In genomic region chr8:108932729-108933128, GRCm38 (mm10) we compare ENCODE assay signal across 22 mouse cellular contexts.
A peak's percentile ranks its signal among the peaks of the same experiment; 100 is the strongest.
DNase-seq lines count a peak whose midpoint lies in the region; ATAC-seq and TF ChIP-seq lines count a peak whose summit lies in the region.
"Had no signal": no experiment of that assay in that cellular context is flagged by ENCODE, and none has a peak within 500 bp of the region (broad histone marks: within the 10 kb centered on the region; RNA-seq: fewer than 3 reads in every experiment).

No protein-coding gene starts in this region.

- peak in 1 of 2 experiments; percentile 68; a peak in 3 of 4 replicates for TF ChIP-seq EP300 in MEL (IDR thresholded peaks at IDR 0.05; ENCODE audit: low read depth in 1 of 2, low read length in 2 of 2)

- H3K9ac ChIP-seq in forebrain, embryonic 11.5 days (ENCODE audit: low read length): no peak overlapping the region
- no peak overlapping the region; the same call in 1 of the 2 replicates for H3K9ac ChIP-seq in hindbrain, embryonic 13.5 days
- H3K9ac ChIP-seq in hindbrain, embryonic 11.5 days (ENCODE audit: low read depth, low read length): no peak overlapping the region
- peak overlapping the region; percentile 23; the same call in 1 of the 2 replicates for H3K9ac ChIP-seq in MEL (ENCODE audit: control insufficient read depth, low read depth, low read length, poor library complexity, severe bottlenecking)
- H3K9ac ChIP-seq in midbrain, embryonic 16.5 days (ENCODE audit: low read depth, low read length): no peak overlapping the region
- H3K9ac ChIP-seq: embryonic facial prominence, embryonic 15.5 days; forebrain, embryonic 12.5 days; heart, embryonic 12.5 days; hindbrain, embryonic 15.5 days had no signal

- no peak for ATAC-seq in forebrain, embryonic 11.5 days (replicated peaks; ENCODE audit: low FRiP score)
- ATAC-seq in hindbrain, embryonic 13.5 days (ENCODE audit: low FRiP score): no peak
- no peak for ATAC-seq in hindbrain, embryonic 11.5 days (ENCODE audit: low FRiP score)
- no peak for ATAC-seq in midbrain, embryonic 16.5 days
- ATAC-seq: activated CD4-positive, CD25-positive, alpha-beta regulatory T cell, adult 4 months; CD4-positive, CD25-positive, alpha-beta regulatory T cell, adult 4 months; Patski had no signal

- H3K9me3 ChIP-seq in forebrain, embryonic 10.5 days: no peaks in the 10 kb centered on the region; the same call in 1 of the 2 replicates
- no peaks in the 10 kb centered on the region for H3K9me3 ChIP-seq in forebrain, embryonic 11.5 days (ENCODE audit: control insufficient read depth, low read length)
- no peaks in the 10 kb centered on the region for H3K9me3 ChIP-seq in hindbrain, embryonic 13.5 days
- no peaks in the 10 kb centered on the region for H3K9me3 ChIP-seq in hindbrain, embryonic 11.5 days (ENCODE audit: control insufficient read depth, low read length)
- H3K9me3 ChIP-seq in MEL (replicated peaks; ENCODE audit: insufficient read depth, low read length): no peaks in the 10 kb centered on the region
- H3K9me3 ChIP-seq in midbrain, embryonic 16.5 days (replicated peaks; ENCODE audit: control insufficient read depth, low read length, poor library complexity, severe bottlenecking): no peaks in the 10 kb centered on the region
- H3K9me3 ChIP-seq: embryonic facial prominence, embryonic 15.5 days; forebrain, embryonic 12.5 days; heart, embryonic 12.5 days; hindbrain, embryonic 15.5 days had no signal

- no peak for DNase-seq in forebrain, embryonic 10.5 days (ENCODE audit: extremely low spot score, low spot score)
- DNase-seq in forebrain, embryonic 11.5 days (ENCODE audit: low spot score): no peak
- no peak for DNase-seq in hindbrain, embryonic 11.5 days (ENCODE audit: low spot score)
- DNase-seq in MEL (ENCODE audit: low read depth, low spot score): peak; percentile 32
- DNase-seq in cerebellum, adult 11-12 months: no peak
- DNase-seq: adrenal gland, postnatal 14 days; B cell, adult 2 months; cerebellum, adult 2 months; cerebellum, postnatal 10 days; gastrocnemius, adult 2 months; gastrocnemius, postnatal 25 days had no signal

- peaks cover 39% of the 10 kb centered on the region for H3K36me3 ChIP-seq in forebrain, embryonic 10.5 days (replicated peaks)
- no peaks in the 10 kb centered on the region; the same call in 1 of the 2 replicates for H3K36me3 ChIP-seq in forebrain, embryonic 11.5 days (ENCODE audit: control insufficient read depth, insufficient read depth, low read length)
- peaks cover 22% of the 10 kb centered on the region for H3K36me3 ChIP-seq in hindbrain, embryonic 13.5 days
- no peaks in the 10 kb centered on the region for H3K36me3 ChIP-seq in hindbrain, embryonic 11.5 days (ENCODE audit: control insufficient read depth, insufficient read depth, low read length)
- peaks cover 0 to 26% of the 10 kb centered on the region in 2 experiments; a peak in 2 of 4 replicates for H3K36me3 ChIP-seq in MEL (ENCODE audit: control insufficient read depth in 1 of 2, insufficient read depth in 2 of 2, low read length in 2 of 2)
- H3K36me3 ChIP-seq in midbrain, embryonic 16.5 days (ENCODE audit: control insufficient read depth, insufficient read depth, low read length): peaks cover 4% of the 10 kb centered on the region; the same call in 1 of the 2 replicates
- H3K36me3 ChIP-seq: G1E had no signal

- no peak for TF ChIP-seq CTCF in MEL (IDR thresholded peaks at IDR 0.05 in 2 of 3, conservative IDR thresholded peaks at IDR 0.05 in 1 of 3; ENCODE audit: control insufficient read depth in 1 of 3, insufficient read depth in 1 of 3, low read depth in 2 of 3, low read length in 3 of 3, poor library complexity in 1 of 3, severe bottlenecking in 1 of 3)

- TF ChIP-seq RAD21 in MEL (IDR thresholded peaks at IDR 0.05; ENCODE audit: low read depth, low read length): no peak

- no peak for TF ChIP-seq POLR2A in MEL (IDR thresholded peaks at IDR 0.05; ENCODE audit: control insufficient read depth in 1 of 2, insufficient read depth in 1 of 2, low read depth in 1 of 2, low read length in 2 of 2, poor library complexity in 1 of 2)

- 94% methylated on average over 9 of the region's 9 CpGs for WGBS in forebrain, embryonic 10.5 days
- 86% methylated on average over 9 of the region's 9 CpGs for WGBS in forebrain, embryonic 11.5 days
- 88% methylated on average over 9 of the region's 9 CpGs for WGBS in hindbrain, embryonic 13.5 days
- 87% methylated on average over 9 of the region's 9 CpGs for WGBS in hindbrain, embryonic 11.5 days
- WGBS in midbrain, embryonic 16.5 days: 94% methylated on average over 9 of the region's 9 CpGs

- no peak overlapping the region for H3K4me2 ChIP-seq in forebrain, embryonic 11.5 days (ENCODE audit: low read depth, low read length, severe bottlenecking)
- H3K4me2 ChIP-seq in hindbrain, embryonic 13.5 days: no peak overlapping the region
- no peak overlapping the region for H3K4me2 ChIP-seq in hindbrain, embryonic 11.5 days (replicated peaks; ENCODE audit: low read depth, low read length)
- H3K4me2 ChIP-seq in midbrain, embryonic 16.5 days (ENCODE audit: low read length): no peak overlapping the region
- H3K4me2 ChIP-seq: forebrain, embryonic 12.5 days; heart, embryonic 12.5 days had no signal

- peak overlapping the region; percentile 4; the same call in 1 of the 2 replicates for H3K27ac ChIP-seq in forebrain, embryonic 10.5 days
- H3K27ac ChIP-seq in forebrain, embryonic 11.5 days (ENCODE audit: low read depth, low read length): no peak overlapping the region
- peak overlapping the region; percentile 58 for H3K27ac ChIP-seq in hindbrain, embryonic 13.5 days
- no peak overlapping the region for H3K27ac ChIP-seq in hindbrain, embryonic 11.5 days (ENCODE audit: low read depth, low read length)
- peak overlapping the region; percentile 43 for H3K27ac ChIP-seq in MEL (ENCODE audit: control insufficient read depth, low read depth, low read length)
- H3K27ac ChIP-seq in midbrain, embryonic 16.5 days (ENCODE audit: low read length): peak overlapping the region; percentile 26; the same call in 1 of the 2 replicates
- H3K27ac ChIP-seq: embryonic facial prominence, embryonic 15.5 days; gastrocnemius, adult 2 months; hindbrain, embryonic 15.5 days had no signal

- peaks cover 4% of the 10 kb centered on the region; the same call in 1 of the 2 replicates for H3K27me3 ChIP-seq in forebrain, embryonic 10.5 days (ENCODE audit: poor library complexity, severe bottlenecking)
- no peaks in the 10 kb centered on the region for H3K27me3 ChIP-seq in forebrain, embryonic 11.5 days (ENCODE audit: control insufficient read depth, insufficient read depth, low read length)
- no peaks in the 10 kb centered on the region for H3K27me3 ChIP-seq in hindbrain, embryonic 13.5 days
- no peaks in the 10 kb centered on the region for H3K27me3 ChIP-seq in hindbrain, embryonic 11.5 days (ENCODE audit: control insufficient read depth, insufficient read depth, low read length)
- H3K27me3 ChIP-seq in MEL (ENCODE audit: control insufficient read depth in 1 of 2, insufficient read depth in 2 of 2, low read length in 2 of 2): no peaks in the 10 kb centered on the region
- no peaks in the 10 kb centered on the region for H3K27me3 ChIP-seq in midbrain, embryonic 16.5 days (ENCODE audit: control insufficient read depth, insufficient read depth, low read depth, low read length)
- H3K27me3 ChIP-seq: embryonic facial prominence, embryonic 15.5 days; heart, embryonic 12.5 days; hindbrain, embryonic 15.5 days; Patski had no signal

- H3K4me1 ChIP-seq in forebrain, embryonic 10.5 days: peaks cover 54% of the 10 kb centered on the region
- H3K4me1 ChIP-seq in forebrain, embryonic 11.5 days (replicated peaks; ENCODE audit: control insufficient read depth, insufficient read depth, low read length): peaks cover 10% of the 10 kb centered on the region; the same call in 1 of the 2 replicates
- H3K4me1 ChIP-seq in hindbrain, embryonic 13.5 days (replicated peaks): peaks cover 50% of the 10 kb centered on the region
- no peaks in the 10 kb centered on the region; the same call in 1 of the 2 replicates for H3K4me1 ChIP-seq in hindbrain, embryonic 11.5 days (replicated peaks; ENCODE audit: control insufficient read depth, insufficient read depth, low read length)
- H3K4me1 ChIP-seq in MEL (ENCODE audit: control insufficient read depth in 1 of 2, insufficient read depth in 2 of 2, low read length in 2 of 2): peaks cover 14 to 34% of the 10 kb centered on the region in 2 experiments
- H3K4me1 ChIP-seq in midbrain, embryonic 16.5 days (ENCODE audit: control insufficient read depth, insufficient read depth, low read length): peaks cover 34% of the 10 kb centered on the region

- no peaks in the 10 kb centered on the region; the same call in 1 of the 2 replicates for H3K79me2 ChIP-seq in MEL (ENCODE audit: control insufficient read depth, insufficient read depth, low read length, poor library complexity)

- no peak overlapping the region for H3K4me3 ChIP-seq in forebrain, embryonic 10.5 days
- no peak overlapping the region for H3K4me3 ChIP-seq in forebrain, embryonic 11.5 days (ENCODE audit: low read depth, low read length)
- H3K4me3 ChIP-seq in hindbrain, embryonic 13.5 days: no peak overlapping the region
- no peak overlapping the region for H3K4me3 ChIP-seq in hindbrain, embryonic 11.5 days (ENCODE audit: low read depth, low read length)
- no peak overlapping the region for H3K4me3 ChIP-seq in MEL (ENCODE audit: control insufficient read depth in 1 of 2, insufficient read depth in 1 of 2, low read depth in 2 of 2, low read length in 2 of 2)
- no peak overlapping the region for H3K4me3 ChIP-seq in midbrain, embryonic 16.5 days (ENCODE audit: low read depth, low read length)
- H3K4me3 ChIP-seq: embryonic facial prominence, embryonic 15.5 days; erythroblast, embryonic 14.5 days; forebrain, embryonic 12.5 days; gastrocnemius, adult 2 months; heart, embryonic 12.5 days; hindbrain, embryonic 15.5 days had no signal

TF ChIP-seq in MEL, 35 proteins besides CTCF, POLR2A, EP300 and RAD21:
- TF ChIP-seq MYC (IDR thresholded peaks at IDR 0.05; ENCODE audit: low read depth, low read length) (peak; percentile 55; the same call in 1 of the 2 replicates), CHD2 (IDR thresholded peaks at IDR 0.05; ENCODE audit: low read length) (no peak), BHLHE40 (IDR thresholded peaks at IDR 0.05; ENCODE audit: borderline replicate concordance, low read depth, low read length) (peak; percentile 61; the same call in 1 of the 2 replicates), KAT2A (conservative IDR thresholded peaks at IDR 0.05; ENCODE audit: low read depth, low read length) (no peak)

Comparison
In these comparisons a context has a peak if more than half of its experiments do, and no peak if none do; other contexts are left out.
1. H3K27ac ChIP-seq: peak in forebrain, embryonic 10.5 days (single experiment), hindbrain, embryonic 13.5 days (single experiment), MEL (single experiment) and midbrain, embryonic 16.5 days (single experiment); none in forebrain, embryonic 11.5 days (single experiment) and hindbrain, embryonic 11.5 days (single experiment).